Mouse (Mus musculus): ENCODE results near the gene Slc4a4. TPM values are rescaled to one million over a fixed set of nuclear protein-coding genes. Genes with fewer than 3 reads are reported as not detected.
"Not testable (repeated sequence)": the region's sequence is repeated elsewhere in the genome, so short reads cannot be mapped to it uniquely, and the experiment has no call there.

Gene Slc4a4
- polyA plus RNA-seq, 1 experiment from 2014 or later, result 7.3 TPM

DNA sequence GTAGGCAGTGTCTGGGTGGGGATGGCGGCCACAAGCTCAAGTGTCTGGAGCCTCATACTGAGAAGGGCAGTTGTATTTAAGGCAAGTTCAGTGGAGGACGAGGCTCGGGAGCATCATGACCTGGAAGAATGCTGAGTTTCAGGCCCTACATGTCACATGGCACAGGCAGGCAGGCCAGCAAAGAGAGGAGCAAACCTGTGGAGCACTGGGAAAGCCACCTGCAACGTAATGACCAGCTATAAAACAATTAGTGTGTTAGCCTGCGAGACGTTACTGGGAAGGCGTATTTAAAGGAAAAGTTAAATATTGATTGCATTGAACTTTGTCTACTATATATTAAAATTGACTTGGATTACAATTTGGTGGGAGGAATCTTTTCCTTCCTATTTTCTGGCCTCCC lies 97.0 kb downstream of the Slc4a4 start:
- Histone ChIP-seq H3K4me3 (ENCODE audit: control insufficient read depth in 1 of 2, insufficient read depth in 1 of 2, low read depth in 1 of 2, low read length in 2 of 2) (no peak overlapping the region), H3K4me2 (ENCODE audit: low read length) (no peak overlapping the region), H3K27ac (replicated peaks in 1 of 2; ENCODE audit: control insufficient read depth in 1 of 2, insufficient read depth in 1 of 2, low read depth in 2 of 2, low read length in 2 of 2) (no peak overlapping the region), H3K9ac (ENCODE audit: low read length) (no peak overlapping the region), H3K9me3 (ENCODE audit: control insufficient read depth, low read length) (no peaks in the 10 kb centered on the region), H3K27me3 (ENCODE audit: control insufficient read depth, insufficient read depth, low read length) (no peaks in the 10 kb centered on the region), H3K4me1 (ENCODE audit: control insufficient read depth in 2 of 2, insufficient read depth in 2 of 2, low read length in 2 of 2) (peaks cover 8 to 26% of the 10 kb centered on the region in 2 experiments), H3K36me3 (ENCODE audit: control insufficient read depth, insufficient read depth, low read length) (no peaks in the 10 kb centered on the region)
- no peak for ATAC-seq (ENCODE audit: insufficient number of reproducible peaks, insufficient read depth, low FRiP score, low read depth)
- WGBS, result 86% methylated on average over 7 of the region's 7 CpGs

DNA sequence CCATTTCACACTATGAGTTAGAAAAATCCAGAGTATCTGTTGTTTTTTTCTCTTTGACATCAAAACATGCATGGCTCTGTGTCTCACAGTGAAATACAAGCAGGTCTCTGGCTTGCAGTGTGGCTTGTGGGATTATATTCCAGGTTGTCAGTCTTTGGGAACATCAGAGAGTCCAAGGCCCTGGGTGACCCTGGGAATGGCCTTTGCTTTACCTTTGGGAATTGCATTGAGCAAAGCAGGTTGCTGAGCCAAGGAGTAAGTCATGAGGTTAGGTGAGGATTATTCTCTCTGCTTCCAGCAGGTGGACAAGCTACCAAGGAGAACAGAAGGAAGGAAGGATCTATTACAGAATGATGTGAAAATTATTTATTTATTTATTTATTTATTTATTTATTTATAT lies 102.4 kb downstream of the Slc4a4 start:
- no peak overlapping the region for H3K4me3 ChIP-seq (ENCODE audit: control insufficient read depth in 1 of 2, insufficient read depth in 1 of 2, low read depth in 1 of 2, low read length in 2 of 2)
- no peak overlapping the region for H3K9ac ChIP-seq (ENCODE audit: low read length)
- no peak for ATAC-seq (ENCODE audit: insufficient number of reproducible peaks, insufficient read depth, low FRiP score, low read depth)
- H3K4me1 ChIP-seq (ENCODE audit: control insufficient read depth in 2 of 2, insufficient read depth in 2 of 2, low read length in 2 of 2), result no peaks in the 10 kb centered on the region
- no peak overlapping the region for H3K27ac ChIP-seq (replicated peaks in 1 of 2; ENCODE audit: control insufficient read depth in 1 of 2, insufficient read depth in 1 of 2, low read depth in 2 of 2, low read length in 2 of 2)
- H3K27me3 ChIP-seq (ENCODE audit: control insufficient read depth, insufficient read depth, low read length), result no peaks in the 10 kb centered on the region
- H3K36me3 ChIP-seq (ENCODE audit: control insufficient read depth, insufficient read depth, low read length), result no peaks in the 10 kb centered on the region
- H3K4me2 ChIP-seq (ENCODE audit: low read length), result no peak overlapping the region
- H3K9me3 ChIP-seq (ENCODE audit: control insufficient read depth, low read length), result no peaks in the 10 kb centered on the region

DNA sequence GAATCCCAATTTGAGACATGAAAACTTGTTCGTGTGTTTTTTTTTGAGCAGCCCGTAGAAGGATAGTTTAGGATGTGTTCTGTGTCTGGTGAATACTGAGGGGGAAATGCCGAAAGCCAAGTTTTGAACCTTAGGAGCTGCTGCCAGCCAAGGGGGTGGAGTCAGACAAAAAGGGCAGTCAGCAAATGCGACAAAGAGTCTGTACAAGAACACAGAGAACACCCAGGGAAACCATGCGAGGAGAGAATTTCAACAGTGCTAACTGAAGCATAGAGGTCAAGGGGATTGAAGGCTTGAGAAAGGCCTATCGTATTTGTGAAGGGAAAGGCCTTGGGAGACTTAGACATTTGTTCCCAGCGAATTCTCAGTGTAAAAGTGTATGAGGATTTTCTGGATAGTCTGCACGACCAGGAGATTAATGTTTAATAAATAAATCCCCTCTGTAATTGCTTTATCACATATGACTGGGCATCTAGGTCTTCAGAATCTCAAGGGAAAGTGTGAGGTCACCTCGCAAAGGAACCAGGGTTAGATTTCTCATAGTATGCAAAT lies 103.7 kb downstream of the Slc4a4 start:
- H3K9ac ChIP-seq (ENCODE audit: low read length), result no peak overlapping the region
- no peaks in the 10 kb centered on the region for H3K27me3 ChIP-seq (ENCODE audit: control insufficient read depth, insufficient read depth, low read length)
- no peak overlapping the region for H3K4me3 ChIP-seq (ENCODE audit: control insufficient read depth in 1 of 2, insufficient read depth in 1 of 2, low read depth in 1 of 2, low read length in 2 of 2)
- no peak overlapping the region for H3K27ac ChIP-seq (replicated peaks in 1 of 2; ENCODE audit: control insufficient read depth in 1 of 2, insufficient read depth in 1 of 2, low read depth in 2 of 2, low read length in 2 of 2)
- H3K9me3 ChIP-seq (ENCODE audit: control insufficient read depth, low read length), result no peaks in the 10 kb centered on the region
- ATAC-seq (ENCODE audit: insufficient number of reproducible peaks, insufficient read depth, low FRiP score, low read depth), result no peak
- H3K4me2 ChIP-seq (ENCODE audit: low read length), result no peak overlapping the region
- 83% methylated on average over 9 of the region's 9 CpGs for WGBS
- H3K4me1 ChIP-seq (ENCODE audit: control insufficient read depth in 2 of 2, insufficient read depth in 2 of 2, low read length in 2 of 2), result no peaks in the 10 kb centered on the region
- no peaks in the 10 kb centered on the region for H3K36me3 ChIP-seq (ENCODE audit: control insufficient read depth, insufficient read depth, low read length)

DNA sequence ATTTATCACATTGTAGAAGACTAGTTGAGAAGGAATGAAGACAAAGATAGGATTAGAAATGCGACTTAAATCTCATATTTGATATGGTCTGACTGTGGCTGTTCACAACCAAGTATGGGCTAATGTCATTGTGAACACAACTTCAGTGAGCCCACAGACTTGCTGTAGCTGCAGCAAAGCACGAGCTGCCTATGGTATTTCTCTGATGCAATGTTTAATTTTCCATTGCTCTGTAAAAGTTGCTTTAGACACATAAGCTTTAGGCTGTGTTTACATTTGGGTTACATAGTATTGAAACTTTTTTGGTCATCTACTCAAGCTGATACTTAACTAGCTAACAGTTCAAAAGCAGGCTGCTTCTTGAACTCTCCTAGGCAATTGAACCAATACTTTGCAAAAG lies 104.7 kb downstream of the Slc4a4 start:
- not testable (repeated sequence) for H3K27me3 ChIP-seq (ENCODE audit: control insufficient read depth, insufficient read depth, low read length); H3K4me1 ChIP-seq (ENCODE audit: control insufficient read depth in 2 of 2, insufficient read depth in 2 of 2, low read length in 2 of 2); ATAC-seq (ENCODE audit: insufficient number of reproducible peaks, insufficient read depth, low FRiP score, low read depth); H3K4me2 ChIP-seq (ENCODE audit: low read length); H3K9me3 ChIP-seq (ENCODE audit: control insufficient read depth, low read length); H3K27ac ChIP-seq (replicated peaks in 1 of 2; ENCODE audit: control insufficient read depth in 1 of 2, insufficient read depth in 1 of 2, low read depth in 2 of 2, low read length in 2 of 2); H3K36me3 ChIP-seq (ENCODE audit: control insufficient read depth, insufficient read depth, low read length); H3K9ac ChIP-seq (ENCODE audit: low read length); H3K4me3 ChIP-seq (ENCODE audit: control insufficient read depth in 1 of 2, insufficient read depth in 1 of 2, low read depth in 1 of 2, low read length in 2 of 2)
- WGBS, result 83% methylated on average over 2 of the region's 2 CpGs

DNA sequence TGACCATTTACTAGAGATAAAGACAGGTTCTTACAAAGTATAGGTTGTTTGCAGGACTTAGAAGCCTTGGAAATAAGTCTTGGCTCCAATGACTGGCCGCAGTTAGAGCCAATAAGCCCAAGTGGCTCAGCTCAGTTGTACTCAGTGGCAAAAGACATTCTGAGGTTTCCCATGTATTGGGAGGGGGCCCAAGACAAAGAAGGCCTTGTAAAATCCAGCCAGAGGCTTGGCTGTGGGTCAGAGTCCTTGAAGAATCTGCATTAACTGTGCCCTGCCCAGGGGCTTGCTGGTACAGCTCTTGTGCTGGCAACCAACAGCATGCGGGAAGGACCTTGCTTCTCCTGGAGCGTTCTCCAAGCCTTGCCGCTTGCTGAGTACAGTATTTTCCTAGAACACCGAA lies 107.9 kb downstream of the Slc4a4 start:
- no peaks in the 10 kb centered on the region for H3K27me3 ChIP-seq (ENCODE audit: control insufficient read depth, insufficient read depth, low read length)
- H3K27ac ChIP-seq (replicated peaks in 1 of 2; ENCODE audit: control insufficient read depth in 1 of 2, insufficient read depth in 1 of 2, low read depth in 2 of 2, low read length in 2 of 2), result no peak overlapping the region
- no peak for ATAC-seq (ENCODE audit: insufficient number of reproducible peaks, insufficient read depth, low FRiP score, low read depth)
- 87% methylated on average over 5 of the region's 5 CpGs for WGBS
- no peaks in the 10 kb centered on the region for H3K36me3 ChIP-seq (ENCODE audit: control insufficient read depth, insufficient read depth, low read length)
- no peak overlapping the region for H3K4me2 ChIP-seq (ENCODE audit: low read length)
- 0 out of 4 replicates have a peak, but pooled peaks cover 0 to 4% of the 10 kb centered on the region in 2 experiments for H3K4me1 ChIP-seq (ENCODE audit: control insufficient read depth in 2 of 2, insufficient read depth in 2 of 2, low read length in 2 of 2)
- H3K9ac ChIP-seq (ENCODE audit: low read length), result no peak overlapping the region
- H3K4me3 ChIP-seq (ENCODE audit: control insufficient read depth in 1 of 2, insufficient read depth in 1 of 2, low read depth in 1 of 2, low read length in 2 of 2), result no peak overlapping the region
- H3K9me3 ChIP-seq (ENCODE audit: control insufficient read depth, low read length), result no peaks in the 10 kb centered on the region

DNA sequence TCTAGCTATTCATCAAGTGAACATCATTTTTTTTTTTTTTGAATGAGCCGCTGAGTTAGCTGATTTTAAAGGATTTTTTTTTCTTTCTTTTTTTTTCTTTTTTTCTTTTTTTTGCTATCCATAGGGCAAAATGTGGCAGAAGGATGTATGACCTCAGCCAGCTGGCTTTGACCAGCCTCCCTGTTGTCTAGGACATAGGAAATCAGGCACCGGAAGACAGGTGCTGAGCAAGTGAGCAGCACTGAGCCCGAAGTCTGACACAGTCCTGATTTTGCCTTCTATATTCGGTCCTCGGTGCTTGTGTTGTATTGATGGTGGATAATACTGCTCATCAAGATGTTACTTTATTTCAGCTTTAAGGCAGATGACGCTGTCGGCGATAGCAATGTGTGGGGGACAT lies 109.6 kb downstream of the Slc4a4 start:
- H3K9ac ChIP-seq (ENCODE audit: low read length), result no peak overlapping the region
- H3K4me1 ChIP-seq (ENCODE audit: control insufficient read depth in 2 of 2, insufficient read depth in 2 of 2, low read length in 2 of 2), result 0 out of 4 replicates have a peak, but pooled peaks cover 0 to 4% of the 10 kb centered on the region in 2 experiments
- H3K27me3 ChIP-seq (ENCODE audit: control insufficient read depth, insufficient read depth, low read length), result no peaks in the 10 kb centered on the region
- 92% methylated on average over 8 of the region's 8 CpGs for WGBS
- ATAC-seq (ENCODE audit: insufficient number of reproducible peaks, insufficient read depth, low FRiP score, low read depth), result no peak
- H3K4me3 ChIP-seq (ENCODE audit: control insufficient read depth in 1 of 2, insufficient read depth in 1 of 2, low read depth in 1 of 2, low read length in 2 of 2), result no peak overlapping the region
- peaks cover 4% of the 10 kb centered on the region; the same call in 1 of the 2 replicates for H3K9me3 ChIP-seq (ENCODE audit: control insufficient read depth, low read length)
- H3K4me2 ChIP-seq (ENCODE audit: low read length), result no peak overlapping the region
- H3K27ac ChIP-seq (replicated peaks in 1 of 2; ENCODE audit: control insufficient read depth in 1 of 2, insufficient read depth in 1 of 2, low read depth in 2 of 2, low read length in 2 of 2), result no peak overlapping the region
- H3K36me3 ChIP-seq (ENCODE audit: control insufficient read depth, insufficient read depth, low read length), result no peaks in the 10 kb centered on the region

DNA sequence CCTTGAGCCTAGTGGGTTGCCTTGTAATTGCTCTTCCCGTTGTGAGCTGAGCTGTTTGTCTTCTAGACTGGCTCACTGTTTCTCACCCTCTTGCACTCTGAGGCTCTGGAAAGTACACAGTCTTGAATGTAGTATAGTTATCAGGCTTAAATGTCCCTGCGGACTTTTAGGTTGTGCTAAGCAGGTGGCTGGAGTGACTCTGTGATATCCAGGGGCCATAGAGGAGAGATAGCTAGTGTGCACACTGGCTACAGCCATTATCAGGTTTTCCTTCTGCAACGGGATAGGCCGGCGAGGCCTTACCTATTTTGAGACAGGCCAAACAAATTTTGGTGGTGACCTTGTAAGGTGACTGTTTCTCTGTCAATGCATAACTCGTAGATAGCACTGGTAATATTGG lies 110.7 kb downstream of the Slc4a4 start:
- H3K9ac ChIP-seq (ENCODE audit: low read length), result no peak overlapping the region
- 67% methylated on average over 6 of the region's 6 CpGs for WGBS
- peak overlapping the region in 1 of 2 experiments; percentile 4; a peak in 2 of 4 replicates for H3K27ac ChIP-seq (replicated peaks in 1 of 2; ENCODE audit: control insufficient read depth in 1 of 2, insufficient read depth in 1 of 2, low read depth in 2 of 2, low read length in 2 of 2)
- H3K27me3 ChIP-seq (ENCODE audit: control insufficient read depth, insufficient read depth, low read length), result no peaks in the 10 kb centered on the region
- H3K4me1 ChIP-seq (ENCODE audit: control insufficient read depth in 2 of 2, insufficient read depth in 2 of 2, low read length in 2 of 2), result 0 out of 4 replicates have a peak, but pooled peaks cover 0 to 4% of the 10 kb centered on the region in 2 experiments
- peaks cover 4% of the 10 kb centered on the region; the same call in 1 of the 2 replicates for H3K9me3 ChIP-seq (ENCODE audit: control insufficient read depth, low read length)
- no peak overlapping the region for H3K4me3 ChIP-seq (ENCODE audit: control insufficient read depth in 1 of 2, insufficient read depth in 1 of 2, low read depth in 1 of 2, low read length in 2 of 2)
- ATAC-seq (ENCODE audit: insufficient number of reproducible peaks, insufficient read depth, low FRiP score, low read depth), result no peak
- H3K36me3 ChIP-seq (ENCODE audit: control insufficient read depth, insufficient read depth, low read length), result no peaks in the 10 kb centered on the region
- no peak overlapping the region for H3K4me2 ChIP-seq (ENCODE audit: low read length)

DNA sequence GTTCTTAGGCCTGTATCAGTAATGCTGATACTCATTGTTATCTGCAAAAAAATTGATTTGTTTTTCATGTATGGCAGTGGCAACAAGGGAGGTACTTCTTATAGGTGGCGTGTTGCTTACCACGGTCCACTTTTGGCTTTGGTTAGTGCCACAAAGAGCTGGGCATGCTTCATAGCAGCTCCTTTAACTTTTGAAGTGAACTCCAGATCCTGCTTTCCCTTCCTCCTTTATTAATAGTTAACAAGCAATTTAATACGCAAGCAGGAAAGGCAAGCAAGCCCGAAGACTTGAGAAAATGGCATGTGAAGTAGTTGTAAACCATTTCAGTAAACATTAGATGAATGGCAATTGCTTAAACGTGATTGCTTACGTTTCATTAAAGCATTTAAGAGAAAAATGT lies 113.2 kb downstream of the Slc4a4 start:
- H3K27ac ChIP-seq (replicated peaks in 1 of 2; ENCODE audit: control insufficient read depth in 1 of 2, insufficient read depth in 1 of 2, low read depth in 2 of 2, low read length in 2 of 2), result no peak overlapping the region
- peaks cover 4% of the 10 kb centered on the region; the same call in 1 of the 2 replicates for H3K9me3 ChIP-seq (ENCODE audit: control insufficient read depth, low read length)
- no peak overlapping the region for H3K4me3 ChIP-seq (ENCODE audit: control insufficient read depth in 1 of 2, insufficient read depth in 1 of 2, low read depth in 1 of 2, low read length in 2 of 2)
- WGBS, result 92% methylated on average over 6 of the region's 6 CpGs
- H3K4me1 ChIP-seq (ENCODE audit: control insufficient read depth in 2 of 2, insufficient read depth in 2 of 2, low read length in 2 of 2), result 0 out of 4 replicates have a peak, but pooled peaks cover 0 to 4% of the 10 kb centered on the region in 2 experiments
- no peaks in the 10 kb centered on the region for H3K27me3 ChIP-seq (ENCODE audit: control insufficient read depth, insufficient read depth, low read length)
- H3K4me2 ChIP-seq (ENCODE audit: low read length), result no peak overlapping the region
- no peaks in the 10 kb centered on the region for H3K36me3 ChIP-seq (ENCODE audit: control insufficient read depth, insufficient read depth, low read length)
- H3K9ac ChIP-seq (ENCODE audit: low read length), result no peak overlapping the region
- ATAC-seq (ENCODE audit: insufficient number of reproducible peaks, insufficient read depth, low FRiP score, low read depth), result no peak
